Mouse (Mus musculus) megakaryocyte progenitor cell, adult 5-6 weeks (primary cell): ENCODE results near the gene Slc16a1. TPM values are rescaled to one million over a fixed set of nuclear protein-coding genes. Genes with fewer than 3 reads are reported as not detected.

Experiments used
- ATAC-seq: replicated peaks from 2 replicates; pipeline ENCODE4 v1.8.0; 2016; ENCODE audit warnings: mild to moderate bottlenecking, moderate TSS enrichment, inconsistent platforms; ENCODE audit not compliant: poor library complexity
- total RNA-seq, 2 experiments: library from RNA; stranded (forward) in 1 of 2; stranded (reverse) in 1 of 2; fragments of 157-497, 149-512 nt in 1 of 2; fragments of 200-1000 nt in 1 of 2; gene quantifications; 2 replicates each; pipeline versions ENCODE4 v1.2.3 to v1.2.4; 2015 to 2017

Gene Slc16a1
- 59.7 and 60.3 TPM in 2 replicates for total RNA-seq (2015)
- 92.8 and 104 TPM in 2 replicates for total RNA-seq (2017)

GRCm38 (mm10) chr3:104638403-104638779 lies at the start of gene Slc16a1:
Gene Slc16a1 (plus strand): TSS chr3:104638668.
- ATAC-seq: peak; percentile 79

GRCm38 (mm10) chr3:104596451-104597134 lies 41.9 kb upstream of the Slc16a1 start:
- ATAC-seq: no peak

- ATAC-seq: no peak
Observed at GRCm38 (mm10) chr3:104597135-104597764, 41.2 kb upstream of the Slc16a1 start.

- no peak for ATAC-seq
Observed at GRCm38 (mm10) chr3:104599296-104600150, 38.9 kb upstream of the Slc16a1 start.

GRCm38 (mm10) chr3:104600691-104601090 lies 37.8 kb upstream of the Slc16a1 start:
- no peak for ATAC-seq

GRCm38 (mm10) chr3:104601680-104602079 lies 36.8 kb upstream of the Slc16a1 start:
- ATAC-seq: no peak

- no peak for ATAC-seq
Observed at GRCm38 (mm10) chr3:104609690-104610380, 28.6 kb upstream of the Slc16a1 start.

GRCm38 (mm10) chr3:104610453-104611230 lies 27.8 kb upstream of the Slc16a1 start:
- peak; percentile 44 for ATAC-seq

- ATAC-seq: no peak
Observed at GRCm38 (mm10) chr3:104611951-104612350, 26.5 kb upstream of the Slc16a1 start.

GRCm38 (mm10) chr3:104613102-104613501 lies 25.4 kb upstream of the Slc16a1 start:
- no peak for ATAC-seq

- ATAC-seq: no peak
Observed at GRCm38 (mm10) chr3:104614081-104614480, 24.4 kb upstream of the Slc16a1 start.

- ATAC-seq: no peak
Observed at GRCm38 (mm10) chr3:104615216-104615615, 23.3 kb upstream of the Slc16a1 start.

- no peak for ATAC-seq
Observed at GRCm38 (mm10) chr3:104616155-104616554, 22.3 kb upstream of the Slc16a1 start.

- ATAC-seq: no peak
Observed at GRCm38 (mm10) chr3:104621841-104622240, 16.6 kb upstream of the Slc16a1 start.

GRCm38 (mm10) chr3:104629810-104630209 lies 8.7 kb upstream of the Slc16a1 start:
- ATAC-seq: no peak

- ATAC-seq: no peak
Observed at GRCm38 (mm10) chr3:104630941-104631340, 7.5 kb upstream of the Slc16a1 start.

GRCm38 (mm10) chr3:104632560-104633162 lies 5.8 kb upstream of the Slc16a1 start:
- ATAC-seq: peak; percentile 85

- no peak for ATAC-seq
Observed at GRCm38 (mm10) chr3:104636491-104636890, 2.0 kb upstream of the Slc16a1 start.

GRCm38 (mm10) chr3:104637427-104638402 lies 753 bp upstream of the Slc16a1 start:
- peak; percentile 22 for ATAC-seq
